Mouse (Mus musculus): ENCODE results near the gene Olfr1387.
"Not testable (repeated sequence)": the region's sequence is repeated elsewhere in the genome, so short reads cannot be mapped to it uniquely, and the experiment has no call there.

Olfr1387 gene

DNA sequence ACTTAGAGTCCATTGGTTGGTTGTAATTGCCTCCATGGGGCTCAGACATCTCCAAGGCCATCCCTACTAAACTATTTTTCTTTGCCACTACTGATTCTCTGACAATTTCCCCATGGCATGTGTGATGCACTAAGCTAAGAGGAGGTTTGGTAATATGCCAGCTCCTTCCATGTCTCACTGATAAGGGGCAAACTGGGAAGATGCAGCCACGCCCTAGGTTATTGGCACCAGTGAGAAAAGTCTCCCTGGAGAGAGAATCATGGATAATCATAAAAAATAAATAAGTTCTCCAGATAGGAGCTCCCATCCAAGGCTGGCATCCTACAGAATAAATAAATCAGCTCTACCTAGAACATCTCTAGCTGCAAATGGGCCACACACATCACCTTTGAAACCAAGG lies at the start of gene Olfr1387:
Gene Olfr1387, plus strand, starts transcription at position 301 of the 400 bp plus-strand sequence.
- no peak for DNase-seq (ENCODE audit: low spot score)

DNA sequence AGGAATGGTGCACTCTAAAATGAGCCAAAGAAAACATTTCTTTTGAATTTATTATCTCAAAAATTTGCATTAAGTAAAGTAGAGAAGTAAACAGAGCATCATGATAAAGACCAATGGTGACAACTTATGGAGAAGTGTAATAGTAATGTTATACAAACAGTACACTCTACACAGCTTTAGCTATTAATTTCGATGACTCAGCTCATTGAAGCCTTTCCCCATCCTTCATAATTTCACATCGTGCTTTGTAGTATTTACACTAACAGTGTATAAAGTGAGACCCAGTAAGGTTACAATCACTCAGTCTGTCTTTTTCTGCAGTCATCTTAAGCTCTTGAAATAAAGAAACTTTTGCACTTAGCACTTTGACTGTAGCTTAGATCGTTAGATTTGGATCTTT lies 48.4 kb upstream of the Olfr1387 start:
- DNase-seq (ENCODE audit: low spot score): no peak

DNA sequence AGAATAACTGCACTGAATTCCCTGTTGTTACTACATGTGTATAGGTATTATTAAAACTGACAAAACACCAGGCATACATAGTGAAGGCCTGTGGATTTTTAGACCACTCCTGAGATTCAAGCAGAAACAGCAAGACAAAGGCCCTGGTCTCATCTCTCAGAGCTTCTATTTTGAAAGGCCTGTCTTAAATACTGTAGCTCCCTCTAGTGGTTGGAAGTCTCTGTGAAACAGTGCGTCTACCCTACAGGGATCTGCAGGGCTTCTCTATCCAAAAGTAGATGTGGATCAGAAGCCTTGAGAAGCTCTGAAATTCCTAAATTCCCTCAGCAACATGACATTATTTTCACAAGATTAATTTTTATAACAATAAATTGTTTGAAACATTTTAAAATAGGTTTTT lies 44.6 kb upstream of the Olfr1387 start:
- no peak for DNase-seq (ENCODE audit: low spot score)

DNA sequence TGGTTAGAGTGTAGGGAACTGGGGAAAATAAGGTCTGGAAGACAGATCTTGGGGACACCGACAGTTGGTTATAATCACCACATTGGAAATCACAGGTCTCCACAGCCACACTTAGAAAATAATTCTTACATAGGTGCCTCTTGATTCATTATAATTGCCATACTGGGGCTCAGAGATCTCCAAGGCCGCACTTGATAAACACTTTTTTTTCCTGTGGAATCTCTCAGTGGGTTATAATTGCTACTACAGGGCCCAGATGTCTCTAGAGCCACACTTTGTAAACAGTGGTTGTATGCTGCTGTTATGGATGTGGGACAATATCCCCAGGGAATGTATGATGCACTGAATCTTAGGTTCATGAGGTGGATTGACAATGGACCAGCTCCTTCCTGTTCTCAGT lies 32.4 kb upstream of the Olfr1387 start, which contains the start of gene Olfr1389:
Gene Olfr1389, plus strand, starts transcription at position 301 of the 400 bp plus-strand sequence.
- DNase-seq (ENCODE audit: low spot score): no peak

DNA sequence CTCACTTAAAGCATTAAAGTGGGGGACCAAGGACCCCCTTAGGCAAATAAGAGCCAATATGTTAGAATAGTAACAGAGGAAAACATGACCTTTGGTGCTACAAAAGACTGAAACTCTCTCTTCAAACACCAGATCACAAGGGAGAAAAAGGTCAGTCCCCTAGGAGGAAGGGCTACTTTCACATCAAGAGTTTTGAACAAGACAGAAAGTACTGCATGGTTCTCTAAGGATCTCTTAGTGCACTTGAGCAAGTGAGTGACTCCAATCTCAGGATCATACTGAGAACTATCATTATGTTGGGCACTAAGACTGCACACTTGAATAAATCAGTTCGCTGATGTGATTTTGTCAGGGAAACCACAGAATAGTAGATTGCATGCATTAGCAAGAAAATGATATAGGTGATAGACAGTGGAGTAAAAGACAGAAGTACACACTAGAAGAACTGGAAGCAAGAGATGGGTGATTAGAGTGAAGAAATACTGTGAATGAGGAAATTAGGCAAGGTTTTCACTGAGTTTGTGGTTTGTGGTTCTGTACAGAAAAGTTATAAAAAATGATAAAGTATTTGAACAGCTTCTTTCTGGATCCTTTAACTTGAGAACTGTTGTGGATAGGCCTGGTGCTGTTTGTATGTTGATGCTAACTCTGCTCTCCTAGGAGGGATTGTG lies 29.8 kb upstream of the Olfr1387 start:
- DNase-seq (ENCODE audit: low spot score): no peak

- no peak for DNase-seq (ENCODE audit: low spot score)
Observed at GRCm38 (mm10) chr11:49429641-49430040, 25.5 kb upstream of the Olfr1387 start.

- DNase-seq (ENCODE audit: low spot score): no peak
Observed at GRCm38 (mm10) chr11:49436411-49436810, 18.7 kb upstream of the Olfr1387 start, which contains the start of gene Olfr1388. TSS of gene Olfr1388 (plus strand) at chr11:49436624.

GRCm38 (mm10) chr11:49464746-49465145 lies 9.6 kb downstream of the Olfr1387 start, which contains the start of gene Olfr1386:
TSS of gene Olfr1386 (plus strand) at chr11:49465046.
- DNase-seq (ENCODE audit: low spot score): not testable (repeated sequence)

- DNase-seq (ENCODE audit: low spot score): no peak
Observed at GRCm38 (mm10) chr11:49485973-49486372, 30.8 kb downstream of the Olfr1387 start.

GRCm38 (mm10) chr11:49488770-49489169 lies 33.6 kb downstream of the Olfr1387 start, which contains the start of gene Olfr1385:
TSS of gene Olfr1385 (plus strand) at chr11:49489070.
- DNase-seq (ENCODE audit: low spot score): not testable (repeated sequence)
